Mouse (Mus musculus): ENCODE data around the gene Naaa. TPM values are rescaled to one million over a fixed set of nuclear protein-coding genes. Genes with fewer than 3 reads are reported as not detected.

Naaa gene
- polyA plus RNA-seq (2015; fragmentation: Nextera tagmentation; extraction: Ambion mirVana) = 7.8 and 12.9 TPM in 2 replicates

DNA sequence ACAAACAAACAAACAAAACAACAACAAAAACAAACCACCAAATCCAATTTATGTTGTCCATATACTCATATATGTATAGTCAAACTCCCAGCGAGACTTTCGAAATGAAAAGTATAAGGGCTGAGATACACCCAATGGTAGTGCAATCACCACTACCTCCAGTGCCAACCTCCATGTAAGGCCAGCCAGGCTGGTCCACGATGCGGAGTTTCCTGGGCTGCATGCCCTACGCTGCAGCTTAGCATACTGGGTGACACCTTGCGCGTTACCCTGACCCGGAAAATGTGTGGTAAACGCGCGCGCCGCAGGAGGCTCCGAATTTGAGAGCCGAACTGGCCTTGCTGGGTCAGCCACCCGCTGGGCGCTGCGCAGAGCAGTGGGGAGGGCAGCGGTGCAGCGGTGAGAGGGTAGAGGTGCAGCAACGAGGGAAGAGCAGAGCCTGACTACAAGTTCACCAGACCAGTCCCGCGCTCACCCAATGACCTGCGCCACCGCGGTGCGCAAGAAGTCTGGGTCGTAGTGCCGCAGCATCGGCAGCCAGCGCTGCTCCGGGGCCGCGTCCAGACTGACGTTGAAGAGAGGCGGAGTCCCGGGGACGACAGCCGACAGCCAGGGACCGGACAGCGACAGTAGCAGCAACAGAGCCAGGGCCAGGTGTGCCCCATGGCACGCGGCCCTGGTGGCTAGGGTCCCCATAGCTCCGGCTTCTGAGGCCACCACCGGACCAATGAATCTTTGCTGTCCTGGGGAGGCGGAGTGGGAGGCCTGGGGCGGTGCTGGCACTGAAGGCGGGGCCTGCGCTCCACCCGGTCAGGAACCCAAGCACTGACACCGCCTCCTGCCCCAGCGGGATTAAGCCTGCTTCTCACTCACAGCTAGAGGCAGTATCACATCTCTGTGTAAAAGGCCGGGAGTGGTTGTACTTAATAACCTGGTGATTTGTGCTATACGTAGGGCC is at the start of gene Naaa:
Gene Naaa, minus strand, starts transcription at position 734 of the 958 bp plus-strand sequence.

DNA sequence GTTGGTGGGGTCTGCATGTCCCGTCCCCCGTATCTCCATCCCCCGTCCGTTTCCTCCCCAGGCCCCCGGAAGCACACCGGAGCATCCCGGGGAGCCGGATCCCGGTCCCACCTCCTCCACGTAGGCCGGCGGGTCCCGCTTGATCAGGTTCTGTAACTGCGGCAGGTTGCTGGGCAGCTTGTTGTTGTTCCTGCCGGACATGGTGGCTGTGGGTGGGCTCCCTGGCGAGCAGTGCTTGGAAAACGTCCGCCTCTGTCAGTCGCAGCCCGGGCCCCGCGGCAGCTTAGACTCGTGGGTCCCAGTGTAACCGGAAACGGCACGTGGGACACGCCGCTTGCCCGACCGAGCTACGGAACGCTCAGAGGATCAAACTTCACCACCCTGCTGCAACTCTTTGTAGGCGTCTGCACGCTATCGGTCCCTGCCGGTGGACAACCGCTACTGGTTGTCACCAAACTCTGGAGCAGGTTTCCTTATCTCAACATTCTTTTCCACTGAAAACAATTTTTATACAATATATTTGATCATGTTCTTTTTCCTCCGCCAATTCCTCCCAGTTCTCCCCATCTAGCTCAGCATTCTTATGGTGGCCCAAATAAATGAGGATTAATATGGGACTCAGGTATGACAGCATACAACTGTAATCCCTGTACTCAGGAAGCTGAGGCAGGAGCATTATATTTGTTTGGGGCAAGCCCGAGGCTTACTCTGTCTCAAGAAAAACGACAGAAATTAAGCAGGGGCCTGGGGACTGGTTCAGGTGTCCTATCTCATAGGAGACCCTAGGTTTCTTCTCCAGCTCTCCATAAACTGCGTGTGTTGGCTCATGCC is 31.9 kb upstream of the Naaa start, which contains the start of gene Sdad1:
Gene Sdad1, minus strand, starts transcription at position 799 of the 831 bp plus-strand sequence.

DNA sequence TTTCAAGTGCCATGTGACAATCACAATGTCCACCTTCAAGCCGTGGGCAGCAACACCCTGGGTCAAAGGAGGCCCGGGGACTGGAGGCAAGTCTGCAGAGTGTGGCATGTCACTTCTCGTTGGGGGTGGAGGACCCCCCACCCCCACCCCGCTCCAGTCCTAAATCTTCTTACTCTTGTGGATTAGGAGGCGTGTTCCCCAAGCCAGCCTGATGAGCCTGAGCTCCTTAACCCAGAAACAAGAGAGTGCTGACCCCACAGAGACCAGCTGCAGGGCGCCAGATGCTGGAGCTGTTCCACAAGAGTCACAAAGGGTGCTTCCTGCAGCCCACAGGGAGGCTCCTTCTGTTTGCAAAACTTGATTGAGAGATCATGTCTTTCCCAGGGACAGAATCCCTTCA is 21.8 kb downstream of the Naaa start, which contains the start of gene Ppef2:
Gene Ppef2, minus strand, starts transcription at position 61 of the 400 bp plus-strand sequence.

DNA sequence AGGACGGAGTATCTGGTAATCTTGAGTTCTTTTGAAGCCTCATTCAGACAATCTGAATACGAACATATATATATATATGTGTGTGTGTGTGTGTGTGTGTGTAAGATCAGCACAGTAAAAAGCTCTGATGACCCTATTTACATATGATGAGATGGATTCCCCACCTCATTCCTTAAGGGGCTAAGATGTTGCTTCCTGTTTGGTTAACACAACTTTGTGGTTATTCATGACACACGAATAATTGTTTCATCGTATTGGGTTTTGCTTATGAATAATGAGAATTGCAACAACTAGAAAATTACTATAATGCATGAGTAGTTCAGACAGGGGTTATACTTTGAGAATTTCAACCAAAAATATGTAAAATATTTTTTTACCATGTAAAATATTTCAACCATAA is 62.7 kb downstream of the Naaa start, which contains the start of gene U90926:
Gene U90926, minus strand, starts transcription at position 101 of the 400 bp plus-strand sequence.

Other genes with a start within 250 kb of the Naaa start
- gene Cdkl2, start 234.3 kb downstream of the Naaa start, polyA plus RNA-seq (2015; fragmentation: Nextera tagmentation; extraction: Ambion mirVana) = 1.0 and 1.5 TPM in 2 replicates
- gene G3bp2, start 194.5 kb downstream of the Naaa start, polyA plus RNA-seq (2015; fragmentation: Nextera tagmentation; extraction: Ambion mirVana) = 67.9 and 92.7 TPM in 2 replicates
- gene Uso1, start 140.2 kb downstream of the Naaa start, polyA plus RNA-seq (2015; fragmentation: Nextera tagmentation; extraction: Ambion mirVana) = 35.9 and 40.6 TPM in 2 replicates
- not detected in 2 replicates for gene U90926, start 62.8 kb downstream of the Naaa start, polyA plus RNA-seq (2015; fragmentation: Nextera tagmentation; extraction: Ambion mirVana)
- not detected in 2 replicates for gene Ppef2, start 21.9 kb downstream of the Naaa start, polyA plus RNA-seq (2015; fragmentation: Nextera tagmentation; extraction: Ambion mirVana)
- 18.8 and 19.3 TPM in 2 replicates for gene Sdad1, start 32.3 kb upstream of the Naaa start, polyA plus RNA-seq (2015; fragmentation: Nextera tagmentation; extraction: Ambion mirVana)
- 9.6 and 10.4 TPM in 2 replicates for gene Cxcl9, start 49.9 kb upstream of the Naaa start, polyA plus RNA-seq (2015; fragmentation: Nextera tagmentation; extraction: Ambion mirVana)
- gene Art3, start 53.7 kb upstream of the Naaa start, polyA plus RNA-seq (2015; fragmentation: Nextera tagmentation; extraction: Ambion mirVana) = 301 and 349 TPM in 2 replicates
- 1.9 TPM in 2 replicates for gene Cxcl10, start 70.7 kb upstream of the Naaa start, polyA plus RNA-seq (2015; fragmentation: Nextera tagmentation; extraction: Ambion mirVana)
- gene Nup54, start 157.0 kb upstream of the Naaa start, polyA plus RNA-seq (2015; fragmentation: Nextera tagmentation; extraction: Ambion mirVana) = 15.7 and 17.7 TPM in 2 replicates
- 27.0 and 28.4 TPM in 2 replicates for gene Scarb2, start 228.7 kb upstream of the Naaa start, polyA plus RNA-seq (2015; fragmentation: Nextera tagmentation; extraction: Ambion mirVana)

Measured in skeletal muscle tissue, postnatal 0 days (tissue).